Mouse (Mus musculus): ENCODE data around the gene Vmn1r112. TPM values are rescaled to one million over a fixed set of nuclear protein-coding genes. Genes with fewer than 3 reads are reported as not detected.
"Not testable (repeated sequence)": the region's sequence is repeated elsewhere in the genome, so short reads cannot be mapped to it uniquely, and the experiment has no call there.

The Vmn1r112 gene
- not detected in 2 replicates for polyA plus RNA-seq (2015; fragmentation: Nextera tagmentation; extraction: Ambion mirVana)

DNA sequence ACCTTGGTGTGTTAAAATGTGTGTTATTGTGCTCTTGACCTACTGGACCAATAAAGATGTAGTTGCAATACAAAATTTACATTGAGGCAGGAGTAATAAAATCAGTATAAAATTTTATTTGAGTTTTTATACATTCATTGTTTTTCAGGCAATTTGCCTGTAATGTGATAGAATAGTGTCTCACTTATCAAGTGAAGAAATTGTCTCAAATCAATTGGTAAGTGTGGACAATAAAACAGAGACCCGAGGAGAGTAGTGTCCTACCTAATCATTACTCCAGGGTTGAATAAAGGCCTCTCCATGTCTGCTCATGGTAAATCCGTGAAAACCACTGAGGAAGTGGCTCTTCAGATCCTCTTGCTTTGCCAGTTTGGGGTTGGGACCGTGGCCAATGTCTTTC lies at the start of gene Vmn1r112:
Gene Vmn1r112 (plus strand): TSS at position 301 of the 400 bp plus-strand sequence.
- WGBS = no CpG with 5 or more reads among the region's 3 CpGs
- not testable (repeated sequence) for H3K27ac ChIP-seq (ENCODE audit: low read length); H3K4me2 ChIP-seq (ENCODE audit: low read depth, low read length); H3K4me3 ChIP-seq (ENCODE audit: low read length); ATAC-seq; H3K9me3 ChIP-seq (ENCODE audit: control insufficient read depth, low read length); H3K27me3 ChIP-seq (replicated peaks; ENCODE audit: control insufficient read depth, insufficient read depth, low read length); H3K36me3 ChIP-seq (ENCODE audit: control insufficient read depth, insufficient read depth, low read length); H3K4me1 ChIP-seq (ENCODE audit: control insufficient read depth, insufficient read depth, low read length); H3K9ac ChIP-seq (ENCODE audit: low read depth, low read length)

DNA sequence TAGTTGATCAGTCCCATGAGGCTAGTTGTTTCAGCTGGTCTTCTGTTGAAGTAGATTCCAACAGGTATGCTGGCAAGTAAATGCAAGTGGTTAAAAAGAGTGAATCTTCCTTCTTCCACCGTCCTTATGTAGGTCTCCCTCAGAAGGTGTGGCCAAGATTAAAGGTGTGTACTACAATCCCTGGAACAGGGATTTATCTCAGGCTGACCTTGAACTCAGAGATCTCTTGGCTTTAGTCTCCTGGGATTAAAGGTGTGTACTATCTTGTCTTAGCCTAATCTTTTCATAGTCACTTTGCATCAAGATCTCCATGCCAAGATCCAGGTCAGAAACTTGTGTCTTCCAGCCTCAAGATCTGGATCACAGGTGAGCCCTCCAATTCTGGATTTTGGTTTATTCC lies 40.5 kb upstream of the Vmn1r112 start, which contains the start of gene Gm10668:
Gene Gm10668 (minus strand): TSS at position 101 of the 400 bp plus-strand sequence.
- H3K9me3 ChIP-seq (ENCODE audit: control insufficient read depth, low read length); H3K27me3 ChIP-seq (replicated peaks; ENCODE audit: control insufficient read depth, insufficient read depth, low read length); H3K4me2 ChIP-seq (ENCODE audit: low read depth, low read length); ATAC-seq; H3K9ac ChIP-seq (ENCODE audit: low read depth, low read length); H3K4me1 ChIP-seq (ENCODE audit: control insufficient read depth, insufficient read depth, low read length); H3K36me3 ChIP-seq (ENCODE audit: control insufficient read depth, insufficient read depth, low read length); H3K27ac ChIP-seq (ENCODE audit: low read length); H3K4me3 ChIP-seq (ENCODE audit: low read length): not testable (repeated sequence)
- WGBS = no CpG with 5 or more reads among the region's 1 CpGs

- H3K9ac ChIP-seq (ENCODE audit: low read depth, low read length); H3K27ac ChIP-seq (ENCODE audit: low read length); H3K4me1 ChIP-seq (ENCODE audit: control insufficient read depth, insufficient read depth, low read length); H3K27me3 ChIP-seq (replicated peaks; ENCODE audit: control insufficient read depth, insufficient read depth, low read length); H3K36me3 ChIP-seq (ENCODE audit: control insufficient read depth, insufficient read depth, low read length); ATAC-seq; H3K4me3 ChIP-seq (ENCODE audit: low read length); H3K4me2 ChIP-seq (ENCODE audit: low read depth, low read length); H3K9me3 ChIP-seq (ENCODE audit: control insufficient read depth, low read length): not testable (repeated sequence)
- 57% methylated on average over 2 of the region's 2 CpGs for WGBS
Measured at GRCm38 (mm10) chr7:20786985-20787384, 16.0 kb downstream of the Vmn1r112 start, which contains the start of gene Vmn1r113. Gene Vmn1r113 (plus strand): TSS chr7:20787285.

DNA sequence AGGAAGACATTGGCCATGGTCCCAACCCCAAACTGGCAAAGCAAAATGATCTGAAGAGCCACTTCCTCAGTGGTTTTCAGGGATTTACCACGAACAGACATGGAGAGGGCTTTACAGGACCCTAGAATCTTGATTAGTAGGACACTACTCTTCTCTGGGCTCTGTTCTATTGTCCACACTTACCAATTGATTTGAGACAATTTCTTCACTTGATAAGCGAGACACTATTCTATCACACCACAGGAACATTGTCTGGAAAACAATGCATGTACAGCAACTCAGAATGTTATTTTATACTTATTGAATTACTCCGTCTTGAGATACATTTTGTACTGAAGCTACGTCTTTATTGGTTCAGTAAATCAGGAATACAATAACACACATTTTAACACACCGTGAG lies 41.1 kb downstream of the Vmn1r112 start, which contains the start of gene Vmn1r114:
Gene Vmn1r114 (minus strand): TSS at position 101 of the 400 bp plus-strand sequence.
- not testable (repeated sequence) for H3K4me1 ChIP-seq (ENCODE audit: control insufficient read depth, insufficient read depth, low read length); H3K4me3 ChIP-seq (ENCODE audit: low read length); H3K27ac ChIP-seq (ENCODE audit: low read length); H3K27me3 ChIP-seq (replicated peaks; ENCODE audit: control insufficient read depth, insufficient read depth, low read length); H3K9me3 ChIP-seq (ENCODE audit: control insufficient read depth, low read length); H3K36me3 ChIP-seq (ENCODE audit: control insufficient read depth, insufficient read depth, low read length); H3K9ac ChIP-seq (ENCODE audit: low read depth, low read length); H3K4me2 ChIP-seq (ENCODE audit: low read depth, low read length); ATAC-seq
- no CpG with 5 or more reads among the region's 5 CpGs for WGBS

Other genes starting within 250 kb of the Vmn1r112 start
- gene Vmn1r104, start 237.3 kb upstream of the Vmn1r112 start, polyA plus RNA-seq (2015; fragmentation: Nextera tagmentation; extraction: Ambion mirVana) = not detected in 2 replicates
- gene Gm5726, start 225.4 kb upstream of the Vmn1r112 start, polyA plus RNA-seq (2015; fragmentation: Nextera tagmentation; extraction: Ambion mirVana) = not detected in 2 replicates
- gene Gm4141, start 194.9 kb upstream of the Vmn1r112 start, polyA plus RNA-seq (2015; fragmentation: Nextera tagmentation; extraction: Ambion mirVana) = not detected in 2 replicates
- gene Gm4513, start 172.2 kb upstream of the Vmn1r112 start, polyA plus RNA-seq (2015; fragmentation: Nextera tagmentation; extraction: Ambion mirVana) = not detected in 2 replicates
- not detected in 2 replicates for gene Vmn1r107, start 102.3 kb upstream of the Vmn1r112 start, polyA plus RNA-seq (2015; fragmentation: Nextera tagmentation; extraction: Ambion mirVana)
- not detected in 2 replicates for gene Vmn1r111, start 68.0 kb upstream of the Vmn1r112 start, polyA plus RNA-seq (2015; fragmentation: Nextera tagmentation; extraction: Ambion mirVana)
- gene Gm10668, start 40.6 kb upstream of the Vmn1r112 start, polyA plus RNA-seq (2015; fragmentation: Nextera tagmentation; extraction: Ambion mirVana) = not detected in 2 replicates
- gene Vmn1r113, start 16.1 kb downstream of the Vmn1r112 start, polyA plus RNA-seq (2015; fragmentation: Nextera tagmentation; extraction: Ambion mirVana) = not detected in 2 replicates
- gene Vmn1r114, start 41.0 kb downstream of the Vmn1r112 start, polyA plus RNA-seq (2015; fragmentation: Nextera tagmentation; extraction: Ambion mirVana) = not detected in 2 replicates
- not detected in 2 replicates for gene Vmn1r115, start 73.8 kb downstream of the Vmn1r112 start, polyA plus RNA-seq (2015; fragmentation: Nextera tagmentation; extraction: Ambion mirVana)
- gene Vmn1r116, start 101.1 kb downstream of the Vmn1r112 start, polyA plus RNA-seq (2015; fragmentation: Nextera tagmentation; extraction: Ambion mirVana) = not detected in 2 replicates
- gene Vmn1r117, start 112.9 kb downstream of the Vmn1r112 start, polyA plus RNA-seq (2015; fragmentation: Nextera tagmentation; extraction: Ambion mirVana) = not detected in 2 replicates
- gene Vmn1r118, start 141.2 kb downstream of the Vmn1r112 start, polyA plus RNA-seq (2015; fragmentation: Nextera tagmentation; extraction: Ambion mirVana) = not detected in 2 replicates
- not detected in 2 replicates for gene Vmn1r119, start 241.3 kb downstream of the Vmn1r112 start, polyA plus RNA-seq (2015; fragmentation: Nextera tagmentation; extraction: Ambion mirVana)

Data from intestine, embryonic 16.5 days (tissue).